Mouse (Mus musculus) gastrocnemius, postnatal 10 days (tissue): ENCODE results near the gene Fam107b. TPM values are rescaled to one million over a fixed set of nuclear protein-coding genes. Genes with fewer than 3 reads are reported as not detected.

Source experiments
- DNase-seq: peaks from one replicate; pipeline ENCODE4 v3.0.0; 2021; ENCODE audit warnings: mixed read lengths
- total RNA-seq, 2 experiments: library from RNA; stranded (reverse); gene quantifications; 2 replicates each; pipeline ENCODE4 v1.2.3; 2021

Fam107b gene
- total RNA-seq, 2 experiments from 2014 or later: 12.7 to 14.0 TPM

DNA sequence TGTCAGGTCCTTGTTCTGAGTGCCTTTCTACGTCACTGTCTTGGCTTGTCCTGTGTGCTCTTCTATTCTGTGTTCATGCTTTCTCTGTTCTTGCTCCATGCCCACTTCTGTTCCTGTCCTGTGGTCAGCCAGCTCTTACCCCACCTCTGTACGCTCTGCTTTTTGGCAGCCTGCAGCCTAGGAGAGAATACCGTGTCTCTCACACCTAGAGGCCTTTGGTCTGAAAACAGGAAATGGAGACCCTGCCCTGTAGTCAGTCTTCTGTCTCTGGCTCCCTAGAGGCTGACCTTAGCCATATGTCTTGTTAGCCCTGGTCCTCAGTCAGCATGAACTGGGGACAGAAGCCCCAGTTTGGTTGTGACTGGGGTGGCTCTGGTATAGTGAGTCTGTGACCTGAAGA is 170.0 kb downstream of the Fam107b start:
- no peak for DNase-seq

GRCm38 (mm10) chr2:3740670-3741069 is 170.4 kb downstream of the Fam107b start:
- no peak for DNase-seq

DNA sequence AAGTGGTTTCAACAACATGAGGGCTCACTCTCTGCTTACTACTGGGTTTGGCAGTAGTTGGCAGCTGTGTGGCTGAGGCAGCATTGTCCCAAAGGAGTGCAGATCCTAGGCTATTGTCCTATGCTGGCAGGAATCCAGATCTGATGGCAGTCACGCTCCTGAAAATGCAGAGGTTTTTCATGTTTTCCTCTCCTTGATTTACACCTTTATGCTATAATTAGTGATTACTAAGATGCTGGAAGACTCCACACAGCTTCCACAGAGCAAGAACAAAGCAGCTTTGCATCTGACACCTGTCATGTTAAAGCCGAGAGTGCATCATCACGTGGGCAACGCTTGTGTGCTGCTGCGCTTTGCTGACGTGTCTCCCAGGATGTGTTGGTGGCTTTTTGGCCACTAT is 172.2 kb downstream of the Fam107b start:
- no peak for DNase-seq

GRCm38 (mm10) chr2:3745041-3745440 is 174.8 kb downstream of the Fam107b start:
- DNase-seq: no peak

DNA sequence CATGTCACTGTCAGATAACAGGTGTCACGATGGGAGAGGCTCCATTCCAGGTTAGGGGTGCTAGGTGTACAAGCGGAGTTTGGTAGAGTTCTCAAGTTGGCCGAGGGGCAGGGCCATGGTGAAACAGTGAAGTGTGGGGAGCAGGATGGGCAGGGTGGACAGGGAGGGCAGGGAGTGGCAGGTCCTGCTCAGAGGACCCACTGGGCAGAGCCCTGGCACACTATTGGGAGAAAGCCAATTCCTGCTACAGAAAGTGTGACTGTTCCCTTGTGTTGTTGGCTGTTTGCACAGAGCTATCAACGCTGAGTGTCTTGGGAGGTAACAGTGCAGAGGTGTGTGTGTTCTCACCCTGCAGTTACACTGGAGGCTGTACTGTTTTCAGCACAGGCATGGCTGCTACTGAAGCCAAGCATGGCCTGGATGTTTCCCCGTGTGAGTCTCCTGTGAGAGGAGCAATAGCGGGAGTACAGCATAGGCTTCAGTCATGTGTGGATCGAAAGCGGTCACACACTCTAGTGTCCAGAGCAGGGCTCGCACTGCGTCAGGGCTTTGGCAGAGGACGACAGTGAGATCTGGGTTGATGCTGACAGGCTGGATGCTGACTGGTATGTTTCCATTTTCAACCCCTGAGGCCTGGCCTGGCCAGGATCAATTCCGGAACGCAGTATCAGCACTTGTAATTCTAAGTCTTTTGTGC is 175.8 kb downstream of the Fam107b start:
- DNase-seq: no peak

DNA sequence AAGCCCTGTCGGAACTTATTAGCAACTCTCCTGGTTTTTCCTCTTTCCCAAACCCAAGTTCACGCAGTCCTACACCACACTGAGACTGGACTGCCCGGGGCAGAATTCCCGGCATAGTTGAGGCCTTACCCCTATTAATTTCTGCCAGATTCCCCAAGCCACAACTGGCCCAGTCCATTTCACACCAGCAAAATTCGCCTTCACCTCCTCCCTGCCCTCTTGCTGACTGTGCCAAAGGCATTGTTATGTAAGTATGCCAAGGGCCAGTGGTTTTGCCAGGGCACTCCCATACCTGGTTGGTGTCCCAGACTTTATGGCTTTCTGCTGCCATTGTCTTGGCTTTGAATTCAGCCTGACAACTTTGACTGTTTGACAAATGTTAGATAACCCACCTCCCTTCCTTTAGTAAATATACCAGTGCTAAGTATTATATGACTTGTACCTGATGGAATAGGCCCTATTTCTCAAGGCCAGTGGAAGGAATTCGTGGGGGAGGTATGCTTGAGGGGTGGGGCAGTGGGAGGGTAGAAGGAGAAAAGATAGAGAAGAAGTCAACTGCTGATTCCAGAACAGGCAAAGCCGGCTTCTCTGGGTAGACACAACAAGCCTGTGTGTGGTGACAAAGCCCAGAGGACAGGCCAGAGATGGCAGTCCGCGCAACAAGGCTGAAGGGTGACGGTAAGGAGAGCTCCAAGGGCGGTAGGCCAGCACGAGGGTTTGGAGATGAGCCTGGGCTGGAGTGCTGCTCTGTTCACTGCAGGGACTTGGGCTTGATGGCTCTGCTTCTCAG is 178.6 kb downstream of the Fam107b start:
- peak; percentile 50 for DNase-seq

DNA sequence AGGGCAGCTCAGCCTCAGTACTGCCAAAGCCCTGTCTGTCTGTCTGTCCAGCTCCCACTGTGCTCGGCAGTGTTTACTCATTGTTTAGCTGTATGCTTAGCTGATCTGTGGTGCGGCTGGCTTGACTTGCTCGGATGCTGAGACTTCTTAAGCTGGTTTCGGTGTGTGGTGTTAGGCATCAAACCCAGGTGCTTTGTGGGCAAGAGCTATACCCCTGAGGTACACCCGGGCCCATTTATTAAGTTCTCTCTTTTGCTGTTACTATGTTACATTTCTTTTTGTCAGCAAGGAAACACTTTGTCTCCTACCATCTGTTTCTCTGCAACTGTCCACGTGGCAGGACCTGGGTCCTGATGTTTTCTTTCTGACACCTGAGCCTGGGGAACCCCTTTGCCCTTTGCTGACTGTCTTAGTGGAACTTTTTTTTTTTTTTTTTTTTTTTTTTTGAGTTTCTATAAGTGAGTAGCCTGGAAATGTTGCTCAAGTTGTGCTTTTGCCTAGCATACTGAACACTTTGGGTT is 179.3 kb downstream of the Fam107b start:
- no peak for DNase-seq

- no peak for DNase-seq
Measured at GRCm38 (mm10) chr2:3750126-3750525, 179.8 kb downstream of the Fam107b start.

GRCm38 (mm10) chr2:3752365-3752764 is 182.1 kb downstream of the Fam107b start:
- no peak for DNase-seq

DNA sequence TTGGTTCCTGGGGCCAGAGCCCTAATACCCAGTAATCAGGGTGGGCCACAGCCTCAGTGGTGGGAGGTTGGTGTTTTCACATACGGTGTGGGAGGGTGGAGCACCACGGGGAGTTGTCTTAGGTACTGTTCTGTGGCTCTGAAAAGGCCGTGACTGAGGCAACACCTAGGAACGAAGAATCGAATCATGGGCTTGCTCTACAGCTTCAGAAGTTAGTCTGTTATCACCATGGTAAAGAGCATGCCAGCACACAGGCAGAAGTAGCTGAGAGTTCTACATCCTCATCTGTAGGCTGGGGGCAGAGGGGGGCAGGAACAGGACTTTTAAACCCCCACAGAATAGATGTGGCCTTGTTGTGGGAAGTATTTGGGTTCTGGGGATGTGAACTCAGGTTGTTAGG is 182.6 kb downstream of the Fam107b start:
- DNase-seq: no peak

- no peak for DNase-seq
Measured at GRCm38 (mm10) chr2:3753749-3754148, 183.5 kb downstream of the Fam107b start.

GRCm38 (mm10) chr2:3755936-3756335 is 185.6 kb downstream of the Fam107b start:
- no peak for DNase-seq

- DNase-seq: no peak
Measured at GRCm38 (mm10) chr2:3758406-3758805, 188.1 kb downstream of the Fam107b start.

GRCm38 (mm10) chr2:3760234-3760836 is 190.0 kb downstream of the Fam107b start:
- DNase-seq: no peak

DNA sequence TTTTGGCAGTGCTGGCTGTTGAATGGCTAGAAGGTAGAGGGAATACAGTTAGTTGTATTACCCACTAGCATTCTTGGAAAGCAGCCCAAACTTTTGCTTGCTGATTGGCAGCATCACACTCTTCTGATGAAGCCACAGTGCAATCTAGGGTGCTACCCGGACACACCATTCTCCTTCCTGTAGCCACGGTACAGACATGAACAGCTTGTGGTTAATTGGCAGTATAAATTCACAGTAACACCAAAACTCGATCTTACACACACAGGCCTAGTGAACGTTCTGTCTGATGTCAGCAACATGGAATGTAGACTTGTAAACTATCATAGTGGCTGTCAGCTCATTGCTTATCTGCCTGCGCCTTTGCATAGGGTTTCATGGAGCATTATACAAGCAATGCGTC is 193.8 kb downstream of the Fam107b start:
- DNase-seq: no peak

DNA sequence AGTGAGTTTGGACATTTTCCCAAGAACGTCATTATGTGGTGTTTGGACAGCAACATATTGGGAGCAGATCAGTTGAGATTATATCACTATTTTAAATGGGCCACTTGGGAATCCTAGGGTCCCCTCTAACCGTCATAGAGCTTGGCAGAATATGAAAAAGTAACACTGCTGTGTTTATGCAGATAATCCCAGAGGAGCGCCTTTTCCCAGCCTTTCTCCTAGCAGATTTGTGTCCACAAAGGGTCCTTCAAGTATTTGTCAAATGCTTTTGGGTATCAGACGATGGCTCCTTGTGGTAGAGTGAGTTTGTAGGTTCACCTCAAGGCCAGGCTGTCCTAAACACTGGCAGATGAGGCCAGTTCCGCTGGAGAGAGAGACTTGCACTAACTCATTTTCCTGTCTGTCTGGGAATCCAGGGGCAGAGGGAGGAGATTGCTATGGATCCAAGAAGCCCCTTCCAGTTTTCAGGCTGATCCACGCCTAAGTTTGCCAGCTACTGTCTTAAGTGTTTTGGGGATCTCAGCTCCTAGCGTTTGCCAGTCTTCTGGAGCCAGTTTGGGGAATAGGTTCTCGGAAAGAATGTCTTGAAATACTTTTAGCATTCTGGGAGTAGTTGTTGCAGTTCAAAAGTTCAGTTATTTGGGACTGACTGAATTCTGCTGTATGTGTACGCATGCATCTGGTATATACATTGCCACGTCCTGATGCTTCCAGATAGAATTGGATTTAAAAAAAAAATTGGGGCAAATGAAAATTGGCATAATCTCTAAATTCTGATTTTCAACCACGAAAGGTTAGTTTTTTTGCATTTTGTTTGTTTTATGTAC is 195.9 kb downstream of the Fam107b start:
- DNase-seq: no peak

GRCm38 (mm10) chr2:3769260-3769659 is 199.0 kb downstream of the Fam107b start:
- DNase-seq: peak; percentile 77

DNA sequence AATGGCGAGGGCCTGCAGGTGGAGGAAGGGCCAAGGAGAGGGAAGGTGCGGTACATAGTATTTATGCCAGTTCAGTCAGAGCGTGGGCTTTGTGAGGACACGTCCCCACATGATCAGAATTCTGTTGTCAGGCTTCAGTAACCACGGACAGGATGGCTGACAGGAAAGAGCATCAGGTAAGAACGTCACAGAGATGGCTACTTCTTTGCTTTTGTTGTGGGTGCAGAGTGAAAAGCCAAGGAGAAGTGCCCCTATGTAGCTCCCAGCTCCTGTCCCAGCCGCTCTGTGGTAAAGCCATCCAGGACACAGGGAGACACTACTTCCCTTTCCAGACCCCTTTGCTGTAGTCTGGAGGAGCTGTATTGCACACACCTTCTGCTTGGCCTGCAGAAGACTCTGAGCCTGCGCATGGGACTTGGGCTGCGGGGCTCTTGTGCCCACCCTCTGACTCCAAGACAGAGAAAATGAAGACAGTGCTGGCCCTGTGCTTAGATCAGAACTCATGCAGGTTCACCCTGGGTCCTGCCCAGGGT is 199.6 kb downstream of the Fam107b start:
- DNase-seq: no peak

DNA sequence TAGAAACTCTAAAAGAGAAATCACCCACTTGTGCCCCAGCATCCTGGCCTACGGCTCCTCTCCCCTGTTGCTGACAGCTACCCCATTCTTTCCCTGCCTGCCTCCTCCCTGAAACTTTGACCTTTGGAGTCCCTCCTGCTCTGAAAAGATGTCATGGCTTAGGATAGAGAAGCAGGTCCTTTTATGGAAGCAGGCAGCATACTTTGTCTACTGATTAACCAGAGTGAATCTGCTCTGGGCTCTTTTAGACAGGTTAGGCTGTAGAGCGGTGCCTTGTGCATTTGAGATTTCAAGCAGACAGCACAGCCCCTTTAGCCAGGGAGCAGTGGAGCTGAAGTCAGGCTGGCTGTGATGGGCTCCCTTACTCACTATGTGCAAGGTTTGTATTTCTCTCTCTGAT is 200.1 kb downstream of the Fam107b start:
- DNase-seq: no peak

DNA sequence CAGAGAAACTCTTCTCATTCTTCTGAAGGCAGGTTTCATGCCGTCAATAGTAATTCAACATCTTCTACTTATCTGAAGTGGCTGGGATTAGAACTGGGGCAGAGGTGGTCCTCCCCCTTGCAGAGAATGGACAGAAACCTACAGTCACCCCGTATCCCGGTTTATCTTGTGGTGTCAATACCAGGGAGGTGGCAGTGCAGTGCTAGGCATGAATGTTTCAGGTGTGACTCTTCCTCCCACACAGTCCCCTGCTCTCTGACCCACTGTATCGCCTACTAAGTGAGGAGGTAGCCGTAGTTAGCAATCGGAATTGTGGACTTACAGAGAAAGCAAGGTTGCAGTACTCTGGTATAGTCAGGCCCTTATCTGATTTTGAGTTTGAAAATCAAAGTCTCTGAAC is 201.2 kb downstream of the Fam107b start:
- DNase-seq: no peak

GRCm38 (mm10) chr2:3773089-3773488 is 202.8 kb downstream of the Fam107b start:
- DNase-seq: no peak

DNA sequence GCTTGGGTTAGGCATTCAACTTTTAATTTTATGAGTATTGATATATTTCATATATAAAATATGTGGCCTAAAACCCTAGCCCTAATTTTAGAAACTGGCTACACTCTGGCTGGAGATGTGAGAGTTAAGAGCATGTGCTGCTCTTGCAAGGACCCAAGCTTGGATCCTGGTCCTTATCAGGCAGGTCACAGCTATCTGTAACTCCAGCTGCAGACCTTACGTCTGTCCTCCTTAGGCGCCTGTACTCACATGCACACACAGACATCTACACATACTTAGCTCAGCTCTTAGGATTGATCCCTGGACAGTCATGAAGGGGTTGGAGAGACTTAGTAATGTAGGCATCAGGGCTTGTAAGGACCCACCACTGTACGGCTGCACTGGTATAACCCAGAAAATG is 205.3 kb downstream of the Fam107b start:
- DNase-seq: no peak
